Mouse (Mus musculus) spleen, adult 2 months (tissue): Measurements from ENCODE around the gene Dao.

ENCODE experiments used
- CTCF ChIP-seq: fragments of 200-500 bp; IDR thresholded peaks from 2 replicates; pipeline ENCODE4 v1.5.1; 2011; ENCODE audit warnings: mild to moderate bottlenecking, inconsistent platforms; ENCODE audit not compliant: insufficient read depth, insufficient read length, insufficient replicate concordance; ENCODE audit errors: extremely low read depth
- POLR2A ChIP-seq: fragments of 200-500 bp; IDR thresholded peaks from 2 replicates; pipeline ENCODE4 v1.6.1; 2011; ENCODE audit warnings: low read depth, low read length, inconsistent platforms

DNA sequence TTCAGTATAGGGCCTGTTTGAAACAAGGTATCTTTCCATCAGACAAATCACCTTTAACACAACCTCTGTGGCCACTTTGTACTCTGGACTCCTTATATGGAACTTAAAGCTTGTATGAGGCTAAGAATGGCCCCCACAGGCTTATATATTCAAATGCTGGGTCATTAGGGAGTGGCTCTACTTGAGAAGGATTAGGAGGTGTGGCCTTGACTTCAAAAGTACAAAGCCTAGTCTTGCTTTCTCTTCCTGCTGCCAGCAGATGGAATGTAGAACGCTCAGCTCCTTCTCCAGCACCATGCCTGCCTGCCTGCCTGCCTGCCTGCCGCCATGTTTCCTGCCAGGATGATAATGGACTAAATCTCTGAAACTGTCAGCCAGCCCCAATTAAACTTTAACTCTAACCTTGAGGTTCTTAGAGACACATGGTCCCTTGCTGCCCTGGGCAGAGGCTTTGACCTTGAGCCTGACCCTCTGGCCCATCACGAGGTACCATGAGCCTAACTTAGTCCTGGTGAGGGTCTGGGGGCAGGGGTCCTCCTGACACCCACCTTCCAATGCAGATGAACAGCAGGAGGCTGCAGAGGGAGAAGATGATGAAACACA is 28.8 kb downstream of the Dao start:
- TF ChIP-seq CTCF, result no peak
- no peak for TF ChIP-seq POLR2A
